Mouse (Mus musculus) stomach, postnatal 0 days (tissue): ENCODE measurements around the gene 9330182L06Rik.

Experiments used
- CTCF ChIP-seq: IDR thresholded peaks from 2 replicates; pipeline ENCODE4 v1.5.1; 2016; ENCODE audit warnings: antibody characterized with exemption, low read depth, mild to moderate bottlenecking, moderate library complexity
- EP300 ChIP-seq: optimal IDR thresholded peaks from 2 replicates; pipeline ENCODE3; 2016; ENCODE audit warnings: antibody characterized with exemption

DNA sequence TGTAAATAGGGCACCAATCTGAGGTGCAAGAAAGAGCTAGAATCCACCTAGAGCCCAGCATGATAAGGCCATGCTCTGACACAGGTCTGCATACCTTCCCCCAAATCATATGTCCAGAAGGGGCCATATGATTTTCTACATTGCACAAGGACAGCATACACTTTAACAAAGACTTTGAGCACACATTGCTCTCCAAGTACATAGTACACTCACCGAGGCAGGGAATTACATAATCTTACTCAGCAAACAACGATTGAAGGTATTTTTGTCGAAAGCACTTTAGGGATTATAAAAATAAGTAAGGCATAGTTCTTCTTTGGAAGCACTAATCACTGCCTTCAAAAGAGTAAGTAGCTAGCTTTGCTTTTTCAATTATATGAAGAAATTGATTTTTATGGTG is 7.1 kb downstream of the 9330182L06Rik start:
- TF ChIP-seq CTCF: no peak
- TF ChIP-seq EP300: no peak
